Mouse (Mus musculus) thymus, adult 18-20 months (tissue): Measurements from ENCODE around the gene Sh3bp5.
A peak's percentile ranks its signal among the peaks of the same experiment; 100 is the strongest.

Source experiments
- DNase-seq, 2 experiments: peaks; one replicate each; pipeline ENCODE4 v3.0.0; 2022; ENCODE audit warnings: mixed read lengths in 2 of 2

Gene Sh3bp5

DNA sequence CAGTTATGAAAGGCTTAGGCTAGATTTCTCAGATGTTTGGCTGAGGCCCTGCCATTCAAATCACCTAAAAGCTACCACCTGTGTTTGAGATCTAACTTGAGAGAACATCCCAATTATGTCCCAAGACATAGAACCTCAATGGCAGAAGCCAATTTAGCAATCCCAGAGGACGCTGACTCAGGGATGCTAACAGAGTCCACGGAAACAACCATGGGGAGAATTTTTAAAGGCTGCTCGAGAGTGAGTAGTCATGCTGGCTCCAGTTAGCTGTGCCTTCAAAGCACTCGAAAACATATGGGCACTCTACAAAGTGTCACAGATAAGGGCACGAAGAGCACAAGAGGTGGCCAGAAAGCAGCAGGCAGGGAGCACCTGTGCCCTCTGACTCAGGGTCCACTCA is 43.6 kb downstream of the Sh3bp5 start:
- DNase-seq = no peak

DNA sequence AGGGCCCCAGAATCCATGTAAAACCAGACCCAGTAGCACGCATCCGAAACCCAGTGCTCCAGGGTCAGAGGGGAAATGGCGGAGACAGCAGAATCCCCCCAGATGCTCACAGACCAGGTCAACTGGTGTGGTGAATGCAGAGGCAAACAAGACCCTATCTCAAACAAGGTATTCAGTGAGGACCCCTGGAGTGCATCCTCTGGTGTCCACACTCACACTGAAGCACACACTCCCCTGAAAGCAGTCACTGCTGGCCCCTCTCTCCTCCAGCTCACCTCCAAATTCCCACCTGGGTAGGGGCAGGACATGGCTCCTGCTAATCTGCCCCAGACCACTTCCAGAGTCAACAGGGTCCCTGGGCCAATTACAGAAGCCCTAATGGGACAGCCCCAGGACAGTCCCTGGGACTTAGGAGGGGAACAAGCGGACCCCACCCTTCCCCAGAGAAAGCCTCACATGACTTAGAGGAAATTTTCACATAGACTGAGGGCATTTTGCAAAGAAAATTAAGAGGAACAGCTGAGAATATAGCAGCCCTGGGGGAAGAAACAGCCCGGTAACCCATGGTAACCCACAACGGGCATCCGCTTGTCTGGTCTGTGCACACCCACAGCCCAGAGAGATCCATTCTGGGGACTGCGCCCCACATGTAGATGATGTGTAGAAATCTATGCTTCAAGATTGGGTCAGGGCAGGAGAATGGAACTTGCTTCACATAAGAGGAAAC is 46.3 kb downstream of the Sh3bp5 start:
- DNase-seq = no peak

DNA sequence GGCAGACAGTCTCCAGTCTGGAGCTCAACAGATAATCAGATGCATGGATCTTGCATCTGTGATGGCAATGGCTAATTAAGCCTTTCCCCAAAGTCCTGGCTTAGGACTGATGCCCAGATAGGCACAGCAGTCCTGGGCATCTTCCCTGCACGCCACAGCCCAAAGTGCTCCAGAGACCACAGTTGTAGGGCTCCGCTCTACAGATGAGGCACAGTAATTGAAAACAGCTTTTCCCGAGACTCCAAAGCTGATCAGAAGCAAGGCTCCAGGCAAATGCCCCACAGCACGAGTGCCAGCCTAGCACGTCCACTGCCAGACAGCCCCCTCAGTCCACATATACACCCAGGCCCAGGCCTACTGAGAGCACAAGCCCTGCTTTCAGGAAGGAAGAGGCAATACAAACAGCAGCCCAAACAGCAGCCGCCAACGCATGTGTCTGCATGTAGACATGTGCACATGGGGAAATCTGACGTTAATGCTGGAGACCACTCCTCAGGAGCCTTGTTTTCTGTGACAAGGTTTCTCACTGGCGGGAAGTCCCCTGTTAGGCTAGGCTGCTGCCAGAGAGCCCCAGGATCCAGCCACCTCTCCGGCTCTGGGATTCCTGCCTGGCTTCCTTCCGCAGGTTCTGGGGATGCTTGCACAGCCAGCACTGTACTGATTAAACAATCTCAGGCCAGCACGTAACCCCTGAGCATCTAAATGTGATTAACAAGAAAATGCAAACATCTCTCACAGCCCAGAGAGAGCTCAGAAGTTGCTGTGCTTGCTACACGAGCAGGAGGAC is 47.6 kb downstream of the Sh3bp5 start:
- DNase-seq = no peak

DNA sequence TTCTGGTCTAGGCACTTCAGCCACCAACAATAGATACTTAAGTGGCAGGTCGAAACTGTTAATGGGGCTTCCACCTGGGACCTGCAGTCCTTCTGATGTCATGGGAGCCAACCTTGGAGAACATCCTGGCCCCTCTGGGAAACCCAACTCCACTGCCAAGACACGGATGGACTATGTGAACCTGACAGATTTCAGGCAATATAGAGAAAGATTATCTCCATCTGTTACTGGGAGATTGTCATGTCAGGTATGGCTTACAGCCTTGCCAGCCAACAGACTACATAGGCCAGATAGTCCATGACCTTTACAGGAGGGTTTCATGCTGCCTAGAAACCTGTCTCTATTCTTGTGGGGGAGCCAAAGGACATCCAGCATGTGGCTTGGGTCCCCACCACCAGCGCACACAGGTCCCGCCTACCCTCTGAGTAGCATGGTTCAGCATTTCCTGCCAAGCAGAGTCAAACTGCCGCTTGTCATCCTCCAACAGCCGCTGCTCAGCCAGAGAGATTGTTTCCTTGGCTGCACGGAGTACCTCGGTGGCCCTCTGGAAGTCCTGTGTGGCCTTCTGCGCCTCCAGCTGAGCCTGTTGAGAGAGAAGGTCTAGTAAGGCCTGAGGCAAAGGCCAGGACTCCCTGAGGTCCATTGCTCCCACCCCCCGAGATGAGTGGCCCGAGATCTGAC is 48.4 kb downstream of the Sh3bp5 start:
- DNase-seq = peak in 1 of 2 experiments; percentile 29

- peak; percentile 34 to 48 for DNase-seq
Observed at GRCm38 (mm10) chr14:31385977-31386697, 49.7 kb downstream of the Sh3bp5 start.

GRCm38 (mm10) chr14:31385406-31385805 is 50.5 kb downstream of the Sh3bp5 start:
- DNase-seq = no peak

GRCm38 (mm10) chr14:31384366-31385323 is 51.2 kb downstream of the Sh3bp5 start:
- no peak for DNase-seq

DNA sequence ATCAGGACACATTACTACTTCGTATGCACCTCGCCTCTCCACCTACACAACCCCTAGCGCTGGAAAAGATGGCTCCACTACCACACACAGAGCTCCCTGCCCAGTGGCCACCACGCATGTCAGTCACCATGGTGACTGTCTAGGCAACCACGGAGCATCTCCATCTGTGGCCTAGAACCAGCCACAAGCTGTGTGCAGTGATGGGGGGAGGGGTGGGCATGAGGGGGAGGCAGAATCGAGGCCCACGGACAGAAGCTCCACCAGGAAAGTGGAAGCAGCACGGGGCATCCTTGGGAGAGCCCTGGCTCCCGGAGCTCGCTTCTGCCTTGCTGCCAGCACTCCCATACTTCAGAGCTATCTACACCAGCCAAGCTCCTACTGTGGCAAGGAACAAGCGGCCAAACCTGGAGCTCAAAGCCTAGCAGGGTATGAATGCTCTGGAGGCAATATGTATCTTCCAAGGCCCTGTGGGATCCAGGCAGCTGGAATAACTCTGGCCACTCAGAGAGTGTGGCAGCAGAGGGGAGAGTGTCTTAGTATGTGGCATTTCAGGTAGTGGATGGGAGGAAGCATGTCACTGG is 52.3 kb downstream of the Sh3bp5 start:
- no peak for DNase-seq

- no peak for DNase-seq
Observed at GRCm38 (mm10) chr14:31382276-31382675, 53.6 kb downstream of the Sh3bp5 start.

DNA sequence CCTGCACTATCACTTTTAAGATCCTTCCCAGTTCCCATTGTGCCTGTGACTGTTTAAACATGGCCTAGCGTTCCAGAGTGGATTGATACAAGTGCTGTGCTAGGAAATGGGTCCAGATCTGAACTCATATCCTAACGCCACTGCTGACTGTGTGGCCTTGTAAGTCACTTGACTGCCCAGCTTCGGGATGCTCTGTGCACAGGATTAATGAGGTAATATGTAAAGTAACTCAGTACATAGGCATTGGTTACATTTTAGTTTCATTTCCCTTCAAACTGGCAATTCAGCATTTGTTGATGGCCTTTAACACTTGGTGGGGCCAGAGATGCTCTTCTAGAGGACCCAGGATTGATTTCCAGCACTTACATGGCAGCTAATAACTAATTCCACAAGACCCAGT is 59.5 kb downstream of the Sh3bp5 start:
- no peak for DNase-seq

DNA sequence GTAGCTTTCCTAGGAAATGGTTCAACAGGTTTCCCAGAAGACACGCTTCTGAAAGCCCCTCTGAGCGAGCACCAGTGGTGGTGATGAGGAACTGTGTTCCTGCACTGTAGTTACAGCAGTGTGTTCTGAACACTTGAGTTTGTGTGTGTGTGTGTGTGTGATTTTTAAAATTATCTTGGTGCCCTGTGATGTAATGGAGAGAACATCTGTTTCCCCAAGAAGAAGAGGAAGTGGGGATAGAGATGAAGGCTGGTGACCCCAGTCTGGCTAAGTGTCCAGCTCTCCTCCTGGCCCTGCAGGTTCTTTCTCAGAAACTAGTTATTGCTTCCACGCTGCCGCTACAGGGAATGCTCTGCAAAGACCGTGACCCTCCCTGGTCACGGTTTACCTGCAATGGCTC is 61.5 kb downstream of the Sh3bp5 start:
- DNase-seq = no peak

GRCm38 (mm10) chr14:31369377-31369776 is 66.5 kb downstream of the Sh3bp5 start:
- DNase-seq = no peak

GRCm38 (mm10) chr14:31367951-31368350 is 67.9 kb downstream of the Sh3bp5 start:
- DNase-seq = no peak

DNA sequence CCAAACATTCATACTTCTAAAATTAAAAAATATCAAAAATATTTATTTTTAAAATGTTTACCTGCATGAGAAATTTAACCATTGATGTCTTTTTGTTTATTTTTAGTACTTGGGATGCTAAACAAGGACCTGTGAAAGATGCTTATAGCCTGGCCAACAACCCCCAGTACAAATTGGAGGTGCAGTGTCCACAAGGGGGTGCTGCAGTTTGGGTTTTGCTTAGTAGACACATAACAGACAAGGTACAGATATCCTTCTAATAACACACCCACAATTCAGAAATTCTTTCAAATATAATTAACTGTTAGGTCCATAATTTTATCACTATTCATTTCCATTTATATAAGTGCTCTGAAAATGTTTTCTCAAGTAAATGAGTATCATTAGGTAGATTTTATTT is 70.5 kb downstream of the Sh3bp5 start:
- peak in 1 of 2 experiments; percentile 36 for DNase-seq

DNA sequence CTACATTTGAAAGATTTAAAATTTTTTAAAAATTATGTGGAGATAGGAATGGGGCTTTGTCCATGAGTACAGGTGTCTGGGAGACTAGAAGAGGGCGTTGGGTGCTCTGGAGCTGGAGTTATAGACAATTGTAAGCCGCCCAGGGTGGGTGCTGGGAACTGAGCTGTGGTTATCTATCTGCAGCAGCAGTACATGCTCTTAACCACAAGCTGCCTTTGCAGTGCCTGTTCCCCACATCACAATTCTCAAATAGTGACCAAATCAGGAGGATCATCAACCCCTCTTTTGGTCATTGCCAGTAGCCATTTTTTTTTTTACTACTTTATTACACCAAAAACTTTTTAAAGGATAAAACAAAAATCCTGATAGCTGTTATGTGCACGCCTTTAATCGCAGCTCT is 71.3 kb downstream of the Sh3bp5 start:
- no peak for DNase-seq

- no peak for DNase-seq
Observed at GRCm38 (mm10) chr14:31362236-31362635, 73.6 kb downstream of the Sh3bp5 start.

- no peak for DNase-seq
Observed at GRCm38 (mm10) chr14:31345367-31345766, 90.5 kb downstream of the Sh3bp5 start.

DNA sequence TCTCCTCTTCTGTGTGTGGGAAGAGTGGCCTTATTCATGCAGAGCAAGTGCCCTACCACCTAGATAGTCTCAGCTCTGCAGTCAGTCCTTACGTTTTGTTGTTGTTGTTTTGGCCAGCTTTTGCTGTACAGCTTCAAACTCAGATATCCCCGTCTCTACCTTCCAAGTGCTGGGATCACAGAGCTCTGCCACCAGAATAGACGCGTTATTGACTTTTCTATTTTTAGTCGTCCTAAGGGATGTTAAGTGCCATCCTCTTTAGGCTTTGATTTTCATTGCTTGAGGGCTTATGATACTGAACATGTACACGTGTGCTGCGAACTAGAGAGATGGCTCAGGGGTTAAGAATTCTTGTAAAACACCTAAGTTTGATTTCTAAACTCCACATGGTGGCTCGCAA is 92.6 kb downstream of the Sh3bp5 start:
- DNase-seq = no peak

DNA sequence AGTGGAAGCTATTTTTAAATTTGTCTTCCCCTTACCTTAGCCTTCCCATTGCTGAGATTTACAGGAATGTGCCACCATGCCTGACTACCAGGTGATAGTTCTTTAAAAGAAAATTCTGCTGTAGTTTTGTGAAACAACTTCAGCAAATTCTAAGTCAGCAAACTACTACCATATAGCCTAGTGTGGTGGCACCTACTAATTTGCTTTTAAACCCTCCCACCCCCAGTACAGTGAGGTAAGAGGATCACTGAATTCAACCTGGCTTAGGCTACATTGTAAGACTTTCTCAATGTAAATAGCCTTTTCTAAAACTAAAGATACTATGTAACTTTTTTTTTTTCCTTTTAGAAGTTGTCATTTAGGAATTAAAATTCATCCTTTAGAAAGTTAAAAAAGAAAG is 97.9 kb downstream of the Sh3bp5 start:
- DNase-seq = no peak

GRCm38 (mm10) chr14:31337406-31337805 is 98.5 kb downstream of the Sh3bp5 start:
- DNase-seq = no peak

DNA sequence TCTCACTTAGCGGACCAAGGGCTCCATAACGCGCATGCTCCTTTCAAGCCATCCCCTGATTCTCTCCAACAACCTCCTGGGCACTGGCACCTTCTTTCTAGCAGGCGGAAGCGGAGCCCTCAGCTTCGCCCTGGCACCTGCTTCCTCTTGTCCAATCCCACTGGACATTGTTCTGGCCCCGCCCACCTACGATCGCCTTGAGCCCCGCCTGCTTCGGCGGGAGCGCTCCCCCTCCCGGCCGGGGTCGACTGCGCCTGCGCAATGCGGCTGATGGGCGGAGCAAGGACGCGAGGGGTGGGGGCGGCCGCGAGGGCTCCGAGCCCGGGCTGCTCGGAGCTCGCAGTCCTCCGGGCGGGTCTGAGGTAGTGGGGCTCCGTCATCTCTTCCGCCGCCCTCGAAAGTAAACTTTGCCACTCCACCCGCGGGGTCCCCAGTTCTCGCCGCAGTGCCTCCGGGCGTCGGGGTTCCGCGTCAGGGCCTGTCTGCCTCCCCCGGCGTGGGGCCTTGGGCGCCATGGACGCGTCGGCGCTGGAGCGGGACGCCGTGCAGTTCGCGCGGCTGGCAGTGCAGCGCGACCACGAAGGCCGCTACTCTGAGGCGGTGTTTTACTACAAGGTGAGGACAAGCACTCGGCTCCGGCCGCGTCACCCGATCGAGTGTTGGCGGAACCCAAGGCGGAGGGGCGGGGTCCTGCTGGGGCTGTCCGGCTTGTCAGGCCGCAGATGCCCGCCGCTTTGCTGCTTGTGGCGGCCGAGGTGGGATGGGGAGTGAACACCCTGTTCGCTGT is 99.3 kb downstream of the Sh3bp5 start, which contains the start of gene Capn7:
TSS of gene Capn7 (plus strand) at position 270 of the 787 bp plus-strand sequence.
- DNase-seq = peak; percentile 92 to 93
